Mouse (Mus musculus) spleen, postnatal 4 days (tissue): ENCODE measurements around the gene Creb1.
"Not testable (repeated sequence)": the region's sequence is repeated elsewhere in the genome, so short reads cannot be mapped to it uniquely, and the experiment has no call there.

Source experiments
- DNase-seq, 2 experiments: peaks; one replicate each; pipeline ENCODE4 v3.0.0; 2022; ENCODE audit warnings: low spot score in 2 of 2

The Creb1 gene

GRCm38 (mm10) chr1:64618226-64618625 lies 85.8 kb downstream of the Creb1 start:
- DNase-seq = no peak

GRCm38 (mm10) chr1:64621116-64621515 lies 88.7 kb downstream of the Creb1 start:
- no peak for DNase-seq

- DNase-seq = no peak
Measured at GRCm38 (mm10) chr1:64623558-64624435, 91.4 kb downstream of the Creb1 start.

GRCm38 (mm10) chr1:64625214-64625613 lies 92.8 kb downstream of the Creb1 start:
- DNase-seq = no peak

- no peak for DNase-seq
Measured at GRCm38 (mm10) chr1:64631526-64631925, 99.1 kb downstream of the Creb1 start.

- DNase-seq = no peak
Measured at GRCm38 (mm10) chr1:64633237-64633636, 100.8 kb downstream of the Creb1 start.

- DNase-seq = no peak
Measured at GRCm38 (mm10) chr1:64635624-64636023, 103.2 kb downstream of the Creb1 start.

- no peak for DNase-seq
Measured at GRCm38 (mm10) chr1:64639279-64639678, 106.8 kb downstream of the Creb1 start.

GRCm38 (mm10) chr1:64641069-64641468 lies 108.6 kb downstream of the Creb1 start:
- no peak for DNase-seq

- DNase-seq = not testable (repeated sequence)
Measured at GRCm38 (mm10) chr1:64642541-64642940, 110.1 kb downstream of the Creb1 start.

- DNase-seq = no peak
Measured at GRCm38 (mm10) chr1:64644513-64644912, 112.1 kb downstream of the Creb1 start.

- DNase-seq = no peak
Measured at GRCm38 (mm10) chr1:64649362-64650124, 117.1 kb downstream of the Creb1 start.

- DNase-seq = no peak
Measured at GRCm38 (mm10) chr1:64653701-64654100, 121.3 kb downstream of the Creb1 start.
